Mouse (Mus musculus): Measurements from ENCODE around the gene Nes. TPM values are rescaled to one million over a fixed set of nuclear protein-coding genes. Genes with fewer than 3 reads are reported as not detected.

Gene Nes
- 6.7 and 8.3 TPM in 2 replicates for polyA plus RNA-seq (2015; fragmentation: Nextera tagmentation; extraction: Ambion mirVana)

GRCm38 (mm10) chr3:87970939-87971488, at the start of gene Nes:
Gene Nes, plus strand, starts transcription at chr3:87971078.

GRCm38 (mm10) chr3:87930078-87930795, 40.6 kb upstream of the Nes start, which contains the start of the genes Isg20l2 and Rrnad1:
Gene Isg20l2, plus strand, starts transcription at chr3:87930314.
Gene Rrnad1, minus strand, starts transcription at chr3:87930717.

GRCm38 (mm10) chr3:87948378-87949265, 22.3 kb upstream of the Nes start, which contains the start of gene Crabp2:
Gene Crabp2, plus strand, starts transcription at chr3:87948666.

GRCm38 (mm10) chr3:88000181-88000580, 29.3 kb downstream of the Nes start, which contains the start of gene Bcan:
Gene Bcan, minus strand, starts transcription at chr3:88000230.

GRCm38 (mm10) chr3:88027434-88028186, 56.7 kb downstream of the Nes start, which contains the start of gene Hapln2:
Gene Hapln2, minus strand, starts transcription at chr3:88027583.

Other genes with a start within 250 kb of the Nes start
- gene Lrrc71, start 222.5 kb upstream of the Nes start, polyA plus RNA-seq (2015; fragmentation: Nextera tagmentation; extraction: Ambion mirVana), result 0.28 and 0.58 TPM in 2 replicates
- 29.0 and 133 TPM in 2 replicates for gene Ntrk1, start 175.9 kb upstream of the Nes start, polyA plus RNA-seq (2015; fragmentation: Nextera tagmentation; extraction: Ambion mirVana)
- 0.87 and 3.3 TPM in 2 replicates for gene Insrr, start 174.1 kb upstream of the Nes start, polyA plus RNA-seq (2015; fragmentation: Nextera tagmentation; extraction: Ambion mirVana)
- gene Pear1, start 146.8 kb upstream of the Nes start, polyA plus RNA-seq (2015; fragmentation: Nextera tagmentation; extraction: Ambion mirVana), result 17.6 and 20.3 TPM in 2 replicates
- 0.21 TPM in 1 of 2 replicates, not detected in the other for gene Sh2d2a, start 124.3 kb upstream of the Nes start, polyA plus RNA-seq (2015; fragmentation: Nextera tagmentation; extraction: Ambion mirVana)
- 12.9 and 13.1 TPM in 2 replicates for gene Prcc, start 85.5 kb upstream of the Nes start, polyA plus RNA-seq (2015; fragmentation: Nextera tagmentation; extraction: Ambion mirVana)
- 129 and 149 TPM in 2 replicates for gene Hdgf, start 64.8 kb upstream of the Nes start, polyA plus RNA-seq (2015; fragmentation: Nextera tagmentation; extraction: Ambion mirVana)
- 101 and 121 TPM in 2 replicates for gene Mrpl24, start 51.6 kb upstream of the Nes start, polyA plus RNA-seq (2015; fragmentation: Nextera tagmentation; extraction: Ambion mirVana)
- 17.3 and 22.7 TPM in 2 replicates for gene Isg20l2, start 40.8 kb upstream of the Nes start, polyA plus RNA-seq (2015; fragmentation: Nextera tagmentation; extraction: Ambion mirVana)
- gene Rrnad1, start 40.4 kb upstream of the Nes start, polyA plus RNA-seq (2015; fragmentation: Nextera tagmentation; extraction: Ambion mirVana), result 9.1 and 14.5 TPM in 2 replicates
- 6.4 and 11.8 TPM in 2 replicates for gene Crabp2, start 22.4 kb upstream of the Nes start, polyA plus RNA-seq (2015; fragmentation: Nextera tagmentation; extraction: Ambion mirVana)
- gene Bcan, start 29.2 kb downstream of the Nes start, polyA plus RNA-seq (2015; fragmentation: Nextera tagmentation; extraction: Ambion mirVana), result 5.2 and 9.7 TPM in 2 replicates
- 0.11 TPM in 1 of 2 replicates, not detected in the other for gene Hapln2, start 56.5 kb downstream of the Nes start, polyA plus RNA-seq (2015; fragmentation: Nextera tagmentation; extraction: Ambion mirVana)
- 15.4 and 16.1 TPM in 2 replicates for gene Gpatch4, start 72.0 kb downstream of the Nes start, polyA plus RNA-seq (2015; fragmentation: Nextera tagmentation; extraction: Ambion mirVana)
- gene Naxe, start 87.4 kb downstream of the Nes start, polyA plus RNA-seq (2015; fragmentation: Nextera tagmentation; extraction: Ambion mirVana), result 197 and 241 TPM in 2 replicates
- gene Ttc24, start 107.2 kb downstream of the Nes start, polyA plus RNA-seq (2015; fragmentation: Nextera tagmentation; extraction: Ambion mirVana), result not detected in 2 replicates
- 3.7 and 3.8 TPM in 2 replicates for gene Iqgap3, start 110.9 kb downstream of the Nes start, polyA plus RNA-seq (2015; fragmentation: Nextera tagmentation; extraction: Ambion mirVana)
- gene Mef2d, start 171.3 kb downstream of the Nes start, polyA plus RNA-seq (2015; fragmentation: Nextera tagmentation; extraction: Ambion mirVana), result 16.6 and 22.4 TPM in 2 replicates

Measured in adrenal gland, postnatal 0 days (tissue).